Mouse (Mus musculus): ENCODE results near the gene Pbrm1.

DNA sequence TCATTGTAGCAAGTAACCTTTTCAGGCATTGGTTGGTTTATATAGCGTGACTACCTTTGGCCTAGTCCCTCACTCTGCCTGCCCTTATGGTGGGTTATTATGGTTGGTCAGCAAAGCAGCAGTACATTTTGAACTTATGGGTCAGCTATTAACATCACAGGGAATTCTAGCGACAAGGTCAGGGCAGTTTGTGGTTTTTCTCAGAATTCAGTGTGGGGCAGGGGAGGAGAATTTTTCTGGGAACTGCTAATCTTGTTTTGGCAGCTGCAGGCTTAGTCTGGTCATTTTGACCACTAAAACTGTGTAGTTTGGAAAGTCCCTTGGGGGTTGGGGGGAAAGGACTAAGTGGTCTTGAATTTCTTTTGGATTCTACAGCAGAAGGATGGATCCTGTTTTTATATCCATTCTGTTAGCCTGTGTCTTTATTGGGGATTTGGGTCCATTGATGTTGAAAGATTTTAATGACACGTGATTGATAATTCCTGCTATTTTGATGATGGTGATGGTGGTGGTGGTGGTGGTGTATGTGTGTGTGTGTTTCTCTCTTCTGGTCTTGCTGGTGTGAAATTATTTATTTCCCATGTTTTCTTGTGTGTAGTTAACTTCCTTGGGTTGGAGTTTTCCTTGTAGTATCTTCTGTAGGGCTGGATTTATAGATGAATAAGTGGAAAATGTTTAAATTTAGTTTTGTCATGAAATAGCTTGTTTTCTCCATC is 60.5 kb downstream of the Pbrm1 start:
- TF ChIP-seq MYOD1 (IDR thresholded peaks at IDR 0.05; ENCODE audit: control insufficient read depth, insufficient read length, low read depth) (peak; percentile 41), MYOG (IDR thresholded peaks at IDR 0.05; ENCODE audit: control insufficient read depth, extremely low read depth, insufficient read length) (no peak), CTCF (IDR thresholded peaks at IDR 0.05; ENCODE audit: control insufficient read depth, insufficient read depth, insufficient read length) (no peak)
